Mouse (Mus musculus) cerebellum, adult 11-12 months (tissue): Measurements from ENCODE around the gene Gm20388.

Experiments used
- DNase-seq: peaks from one replicate; pipeline ENCODE4 v3.0.0; 2022

Gm20388 gene

GRCm38 (mm10) chr8:122395291-122395690 lies 2484.7 kb downstream of the Gm20388 start:
- peak; percentile 74 for DNase-seq

DNA sequence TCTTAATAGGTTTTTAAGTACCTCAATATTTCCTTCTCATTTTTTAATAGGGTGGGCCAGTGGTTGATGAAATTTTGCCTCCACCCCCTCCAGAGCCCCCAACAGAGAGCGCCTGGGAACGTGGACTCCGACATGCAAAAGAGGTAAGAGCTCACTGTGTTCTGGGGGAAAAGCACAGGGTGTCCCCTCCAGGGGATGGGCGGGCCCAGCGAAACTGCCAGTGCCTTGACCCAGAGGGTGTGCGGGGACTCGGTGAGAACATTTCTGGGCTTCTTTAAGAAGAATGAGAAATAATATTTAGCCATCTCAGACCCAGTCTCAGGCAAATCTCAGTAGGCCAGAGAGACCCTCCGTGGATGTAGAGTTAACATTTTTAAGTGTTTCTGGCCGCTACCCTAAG lies 2487.5 kb downstream of the Gm20388 start:
- no peak for DNase-seq

DNA sequence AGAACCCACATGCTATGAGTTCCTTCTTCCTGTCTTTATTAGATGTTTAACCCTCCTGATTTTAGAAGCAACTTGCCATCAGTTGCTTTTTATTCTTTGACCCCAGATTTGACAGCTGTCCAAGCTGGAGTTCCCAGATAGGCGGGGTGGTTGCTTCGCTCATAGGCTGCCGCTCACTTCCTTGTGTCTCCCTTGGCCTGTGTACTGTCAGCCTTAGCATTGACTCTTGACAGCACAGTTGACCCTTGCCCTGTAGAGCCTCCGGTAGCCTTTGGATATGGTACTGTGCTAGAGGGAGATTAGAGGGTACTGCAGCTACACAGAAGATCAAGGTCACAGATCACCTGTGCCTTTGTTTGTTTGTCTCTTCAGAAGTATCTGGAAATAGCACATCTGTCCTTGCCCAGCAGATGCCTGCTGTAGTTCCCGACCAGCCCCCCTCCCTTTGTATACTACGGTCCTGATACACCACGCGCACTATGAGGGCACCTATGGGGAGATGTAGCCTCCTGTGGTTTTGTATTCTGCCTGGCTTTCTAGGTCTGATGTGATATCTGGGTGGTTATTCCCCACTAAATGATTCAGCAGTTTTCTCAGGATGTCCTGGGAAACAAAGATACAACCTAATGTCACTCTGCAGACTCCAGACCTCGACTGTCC lies 2494.6 kb downstream of the Gm20388 start:
- no peak for DNase-seq

DNA sequence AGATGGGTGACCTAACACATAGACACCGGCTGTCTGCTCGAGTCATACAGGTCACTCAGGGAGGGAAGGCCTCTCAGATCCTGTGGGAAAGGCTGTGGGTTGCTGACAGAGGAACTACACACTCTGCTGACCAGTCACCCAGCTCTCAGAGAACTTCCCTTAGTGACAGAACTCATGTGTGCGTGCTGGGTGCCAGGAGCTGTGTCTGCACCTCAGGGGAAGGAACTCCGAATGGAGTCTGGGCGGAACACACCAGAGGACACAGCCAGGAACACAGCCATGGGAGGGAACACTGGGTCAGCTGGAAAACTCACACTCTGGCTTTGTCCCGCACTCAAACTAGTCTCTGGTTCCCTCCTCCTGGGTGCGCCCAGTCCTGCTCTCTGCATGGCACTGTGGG lies 2497.0 kb downstream of the Gm20388 start:
- DNase-seq: no peak

DNA sequence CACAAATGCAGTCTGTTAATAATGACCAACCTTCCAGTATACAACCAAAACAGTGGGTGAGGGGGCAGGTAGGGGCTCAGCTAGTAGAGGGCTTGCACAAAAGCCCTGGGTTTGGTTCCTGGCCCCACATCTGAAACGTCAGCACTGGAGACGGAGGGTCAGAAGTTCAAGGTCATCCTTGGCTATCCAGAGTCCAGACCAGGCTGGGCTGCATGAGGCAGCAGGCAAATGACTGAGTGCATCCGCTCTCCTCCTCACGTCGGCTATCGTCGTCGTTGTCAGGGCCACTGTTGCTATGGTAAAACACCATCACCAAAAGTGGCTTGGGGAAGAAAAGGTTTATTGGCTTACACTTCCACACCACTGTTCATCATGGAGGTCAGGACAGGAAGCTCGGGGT lies 2503.7 kb downstream of the Gm20388 start:
- no peak for DNase-seq

DNA sequence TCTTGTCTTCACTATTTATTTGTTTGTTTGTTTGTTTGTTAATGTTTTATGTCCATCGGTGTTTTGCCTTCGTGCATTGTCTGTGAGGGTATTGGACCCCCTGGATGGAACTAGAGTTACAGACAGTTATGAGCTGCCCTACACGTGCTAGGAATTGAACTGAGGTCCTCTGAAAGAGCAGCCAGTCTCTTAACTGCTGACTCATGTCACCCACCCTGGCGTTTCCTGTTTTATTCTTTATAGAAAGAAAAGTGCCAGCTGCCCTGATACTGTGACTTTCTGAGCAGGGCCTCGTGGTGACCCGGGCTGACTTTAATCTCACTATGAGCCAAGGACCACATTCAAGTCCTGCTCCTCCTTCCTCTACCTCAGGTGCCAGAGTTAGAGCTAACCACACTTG lies 2504.9 kb downstream of the Gm20388 start:
- DNase-seq: no peak

GRCm38 (mm10) chr8:122419881-122420555 lies 2509.4 kb downstream of the Gm20388 start:
- DNase-seq: no peak

DNA sequence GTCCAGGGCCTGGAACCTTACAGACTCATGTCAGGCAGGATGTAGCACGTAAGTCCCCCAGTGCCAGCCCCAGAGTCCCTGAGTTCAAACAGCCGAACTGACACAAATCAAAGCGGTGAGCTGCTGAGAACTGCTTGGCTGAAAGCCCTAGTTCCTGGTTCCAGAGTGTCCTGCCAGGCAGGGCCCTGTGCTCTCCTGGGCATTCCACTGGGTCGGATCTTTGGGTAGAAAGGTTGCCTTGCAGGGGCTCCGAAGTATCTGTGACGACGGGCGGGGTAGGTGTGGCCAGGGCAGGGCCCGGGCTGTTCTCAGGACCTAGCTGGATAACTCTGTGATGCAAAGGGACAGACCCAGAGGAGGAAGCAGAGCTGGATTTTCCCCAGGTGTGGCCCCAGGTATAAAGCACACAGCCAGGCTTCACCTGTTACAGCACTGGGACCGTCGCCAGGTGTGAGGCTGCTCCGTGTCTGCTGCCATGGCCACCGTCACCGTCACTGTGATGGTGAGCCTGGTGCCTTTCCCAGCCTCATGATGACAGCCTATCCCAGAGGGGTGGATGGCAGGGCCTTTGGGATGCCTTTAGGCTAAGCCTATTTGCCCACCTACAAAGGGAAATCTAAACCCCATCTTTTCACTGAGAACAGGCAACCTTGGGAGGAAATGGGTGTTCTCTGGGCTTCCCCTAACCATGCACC lies 2510.9 kb downstream of the Gm20388 start, which contains the start of gene Il17c:
TSS of gene Il17c (plus strand) at position 645 of the 695 bp plus-strand sequence.
- DNase-seq: no peak

DNA sequence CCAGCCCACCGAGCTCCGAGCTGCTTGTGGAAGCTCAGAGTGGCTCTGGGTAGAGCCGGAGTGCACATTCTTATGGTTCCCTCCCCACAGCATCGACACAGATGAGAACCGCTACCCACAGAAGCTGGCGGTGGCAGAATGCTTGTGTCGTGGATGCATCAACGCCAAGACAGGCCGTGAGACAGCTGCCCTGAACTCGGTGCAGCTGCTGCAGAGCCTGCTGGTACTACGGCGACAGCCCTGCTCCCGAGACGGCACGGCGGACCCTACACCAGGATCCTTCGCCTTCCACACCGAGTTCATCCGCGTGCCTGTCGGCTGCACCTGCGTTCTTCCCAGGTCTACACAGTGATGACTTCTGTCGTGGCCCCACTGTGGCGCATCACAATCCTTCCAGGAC lies 2512.6 kb downstream of the Gm20388 start:
- DNase-seq: no peak

DNA sequence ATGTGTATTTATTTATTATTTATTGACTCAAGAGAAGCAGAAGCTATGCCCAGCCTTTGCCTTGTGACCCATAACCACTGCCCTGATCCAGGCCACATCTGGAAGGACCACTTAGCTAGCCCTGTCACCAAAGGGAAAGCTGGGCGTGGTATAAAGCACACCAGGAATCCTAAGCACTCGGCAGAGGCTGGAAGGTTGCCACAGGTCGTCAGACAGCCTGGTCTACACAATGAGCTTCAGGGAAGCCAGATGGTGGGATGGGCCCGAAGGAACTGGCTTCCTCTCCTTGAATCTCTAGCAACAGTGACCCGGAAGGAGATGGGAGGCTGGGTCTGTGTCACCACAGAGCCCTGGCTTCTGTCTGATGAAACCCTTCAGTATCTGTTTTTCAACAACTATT lies 2513.0 kb downstream of the Gm20388 start:
- DNase-seq: no peak

GRCm38 (mm10) chr8:122426145-122426544 lies 2515.5 kb downstream of the Gm20388 start:
- no peak for DNase-seq

GRCm38 (mm10) chr8:122427607-122428006 lies 2517.0 kb downstream of the Gm20388 start:
- no peak for DNase-seq

DNA sequence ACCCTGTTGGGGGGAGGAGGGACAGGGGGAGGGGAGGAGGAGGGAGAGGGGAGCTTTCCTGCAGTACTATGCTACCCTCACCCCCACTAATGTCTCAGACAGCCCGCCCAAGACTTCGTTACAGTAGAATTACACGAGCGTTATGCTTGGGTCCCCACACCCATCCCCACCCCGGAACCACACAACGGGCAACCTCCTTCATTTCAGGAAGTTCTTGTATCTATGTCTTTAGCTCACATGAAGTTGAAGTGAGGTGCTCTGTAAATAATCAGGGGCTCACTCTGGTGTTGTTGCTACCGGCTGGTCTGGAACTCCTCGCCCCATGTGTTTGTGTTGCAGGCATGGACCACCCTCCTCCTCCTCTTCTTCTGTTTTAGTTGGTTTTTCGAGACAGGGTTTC lies 2517.5 kb downstream of the Gm20388 start:
- no peak for DNase-seq

DNA sequence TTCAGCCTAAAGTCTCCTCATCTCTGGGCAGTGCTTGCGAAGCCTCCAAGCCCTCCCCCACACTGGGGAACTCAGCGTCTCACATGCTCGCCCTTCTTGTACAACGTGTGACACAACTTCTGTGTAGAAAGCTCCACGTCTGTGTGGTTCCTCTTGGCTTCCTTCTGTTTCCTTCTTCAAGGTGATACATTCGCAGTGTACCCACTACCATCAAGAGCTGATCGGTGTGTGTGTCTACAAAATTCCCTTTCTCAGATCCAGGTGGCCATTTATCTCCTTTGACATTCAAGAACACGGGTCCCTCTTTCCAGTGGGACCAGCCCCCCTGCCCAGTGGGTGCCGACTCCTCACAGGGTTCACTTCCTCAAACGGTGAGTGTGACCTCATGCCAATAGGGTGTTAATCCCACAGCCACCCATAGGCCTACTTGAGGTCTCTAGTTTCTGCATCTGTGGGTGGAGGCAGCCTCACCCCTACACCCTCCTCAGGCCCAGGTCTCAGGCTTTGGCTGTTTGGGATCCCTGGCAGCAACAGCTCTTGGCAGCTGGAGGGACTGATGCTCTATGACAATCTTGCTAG lies 2519.5 kb downstream of the Gm20388 start:
- no peak for DNase-seq

DNA sequence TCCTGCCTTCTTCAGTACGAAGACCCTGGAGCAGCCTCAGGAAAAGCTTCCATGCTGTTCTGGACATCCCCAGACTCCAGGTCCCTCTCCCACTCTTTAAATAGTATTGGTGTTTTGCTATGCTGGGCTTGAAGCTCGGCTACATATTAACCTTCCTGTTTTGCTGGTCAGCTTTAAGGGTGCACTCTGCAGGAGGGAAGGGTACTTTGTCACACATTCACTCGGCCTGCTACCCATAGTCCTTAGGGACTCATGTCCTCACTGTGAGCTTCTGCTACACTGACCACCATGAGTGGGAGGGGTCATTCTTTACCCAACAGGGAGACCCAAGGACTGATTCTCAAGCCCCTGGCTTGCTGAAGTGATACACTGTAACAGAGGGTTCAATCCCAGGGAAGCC lies 2520.0 kb downstream of the Gm20388 start:
- DNase-seq: no peak

DNA sequence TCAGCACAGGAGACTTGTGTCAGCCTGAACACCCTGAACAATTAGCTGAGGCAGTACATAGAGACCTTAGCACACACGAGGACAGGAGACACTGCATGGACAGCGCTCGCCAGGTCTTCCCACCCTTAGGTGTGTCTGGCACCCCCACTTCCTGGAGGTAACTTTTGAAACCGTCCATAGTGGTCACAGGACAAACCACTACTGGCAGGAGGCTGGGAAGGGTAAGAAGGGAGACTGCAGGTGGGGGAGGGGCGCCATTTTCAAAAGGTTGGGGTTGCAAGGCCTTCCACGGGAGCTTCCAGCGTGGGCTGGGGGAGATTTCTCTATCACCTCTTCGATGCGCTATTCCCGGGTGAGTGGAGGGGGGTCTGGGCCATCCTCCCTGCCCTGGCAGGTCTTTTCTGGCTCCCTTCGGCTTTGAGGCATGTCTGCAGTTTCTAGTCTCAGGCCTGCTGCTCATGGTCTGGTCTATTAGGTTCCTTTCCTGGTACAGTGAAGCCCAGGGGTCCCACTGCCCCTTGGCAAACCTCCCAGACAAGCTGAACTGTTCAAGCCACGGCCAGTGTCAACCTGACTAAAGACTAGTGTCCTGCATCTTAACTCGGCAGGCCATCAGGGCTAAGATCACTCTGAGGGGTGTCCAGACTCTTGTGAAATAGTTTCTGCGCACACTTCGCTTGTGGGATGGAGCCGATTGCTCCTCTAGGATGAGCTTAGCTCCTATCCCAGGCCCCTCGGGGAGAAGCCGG lies 2521.2 kb downstream of the Gm20388 start:
- no peak for DNase-seq

GRCm38 (mm10) chr8:122432443-122433268 lies 2522.0 kb downstream of the Gm20388 start, which contains the start of gene Cyba:
Gene Cyba, minus strand, starts transcription at chr8:122432930.
- DNase-seq: no peak

DNA sequence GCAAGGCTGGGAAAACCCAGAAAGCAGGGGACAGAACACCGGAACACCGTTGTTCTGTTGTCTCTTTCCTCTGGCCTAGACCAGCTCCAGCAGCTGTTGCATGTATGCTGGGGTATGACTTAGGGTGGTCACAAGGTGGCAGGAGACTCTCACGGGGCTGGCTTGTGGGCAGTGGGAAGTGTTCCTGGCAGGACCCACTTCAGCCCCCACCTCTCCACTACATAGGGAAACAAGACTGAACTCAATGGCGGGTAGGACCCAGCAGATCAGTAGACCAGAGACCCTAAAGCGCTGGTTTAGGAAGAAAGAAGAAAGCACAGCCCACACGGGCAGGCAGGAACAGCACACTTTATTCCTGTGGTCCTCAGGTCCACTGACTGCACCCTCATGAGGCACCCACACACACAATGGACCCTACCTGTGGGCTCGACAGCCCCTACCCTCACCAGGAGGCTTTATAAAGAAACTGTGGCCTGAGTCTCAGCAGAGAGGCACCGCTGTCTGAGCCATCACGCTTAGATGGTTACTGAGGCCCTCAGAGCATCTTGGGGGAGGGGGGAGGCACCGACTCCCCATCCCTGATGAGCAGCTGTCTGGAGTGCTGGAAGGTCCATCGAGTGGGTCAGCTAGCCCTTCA lies 2522.7 kb downstream of the Gm20388 start:
- no peak for DNase-seq

- no peak for DNase-seq
Measured at GRCm38 (mm10) chr8:122435375-122435774, 2524.7 kb downstream of the Gm20388 start.

- DNase-seq: no peak
Measured at GRCm38 (mm10) chr8:122436146-122436545, 2525.5 kb downstream of the Gm20388 start.

DNA sequence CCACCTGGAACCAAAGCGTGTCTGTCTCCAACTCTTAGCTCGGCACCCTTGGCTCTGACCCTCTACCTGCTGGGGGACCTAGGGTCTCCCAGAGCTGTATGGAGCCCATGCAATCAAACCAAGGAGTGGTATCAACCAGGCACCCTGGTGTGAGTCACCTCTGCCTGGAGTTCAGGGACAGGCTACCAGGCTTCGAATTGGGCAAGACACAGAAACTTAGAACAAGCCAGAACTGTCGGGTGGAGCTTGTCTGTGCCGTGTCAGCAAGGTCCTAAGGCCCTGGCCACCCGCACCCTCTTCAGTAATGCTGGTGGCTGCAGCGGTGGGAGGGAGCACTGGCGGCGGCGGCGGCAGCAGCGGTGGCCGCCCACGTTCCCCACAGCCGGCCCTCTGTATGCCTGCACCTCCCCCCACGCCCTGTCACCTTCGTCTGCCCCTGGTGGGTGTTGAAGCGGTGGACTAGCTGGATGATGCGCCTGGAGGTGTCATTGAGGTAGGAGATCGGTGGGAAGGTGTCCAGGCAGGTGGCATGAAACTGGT lies 2526.0 kb downstream of the Gm20388 start:
- no peak for DNase-seq
